Mouse (Mus musculus) heart, adult 2 months (tissue): ENCODE measurements around the gene Cd276.

ENCODE experiments used
- CTCF ChIP-seq: fragments of 200-600 bp; IDR thresholded peaks from 2 replicates; pipeline ENCODE4 v1.8.1; 2022; ENCODE audit warnings: antibody characterized with exemption, mild to moderate bottlenecking, moderate library complexity
- POLR2A ChIP-seq: fragments of 200-500 bp; IDR thresholded peaks from 2 replicates; pipeline ENCODE4 v1.6.1; 2011; ENCODE audit warnings: mild to moderate bottlenecking, low read depth, low read length, control low read depth; ENCODE audit not compliant: insufficient read depth

DNA sequence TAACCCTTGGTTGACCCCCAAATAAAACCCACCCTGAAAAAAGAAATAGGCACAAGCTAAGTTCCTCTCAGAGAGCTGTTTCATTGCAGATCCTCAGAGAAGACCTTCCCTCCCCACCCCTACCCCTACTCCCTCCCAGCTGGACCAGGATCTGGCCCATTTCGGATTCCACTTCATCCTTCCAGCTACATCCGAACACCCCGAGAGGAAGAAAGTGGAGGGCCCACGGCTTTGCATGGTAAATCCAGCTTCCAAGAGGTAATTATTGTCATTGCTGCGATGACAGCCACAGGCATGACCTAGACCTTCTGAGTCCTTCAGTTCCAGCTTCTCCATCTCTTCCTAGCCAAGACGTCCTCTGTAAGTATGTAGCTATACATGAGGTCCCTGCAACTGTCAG is 4.3 kb downstream of the Cd276 start:
- no peak for TF ChIP-seq POLR2A
- no peak for TF ChIP-seq CTCF
